Mouse (Mus musculus) hindbrain, embryonic 16.5 days (tissue): ENCODE data around the gene Gm45062. TPM values are rescaled to one million over a fixed set of nuclear protein-coding genes. Genes with fewer than 3 reads are reported as not detected.

Source experiments
- ATAC-seq: fragments of 200-750 bp; cut with Nextera tagmentation; 2 replicates; pipeline ENCODE4 v1.8.0; 2017; ENCODE audit warnings: moderate TSS enrichment, moderate library complexity
- H3K27ac ChIP-seq: fragments of 300-500 bp; sonication (generic); 2 replicates; pipeline ENCODE4 v1.5.1; 2014; ENCODE audit warnings: low read depth, mild to moderate bottlenecking, control low read depth, low read length, moderate library complexity
- H3K27me3 ChIP-seq: fragments of 300-500 bp; sonication (generic); replicated peaks from 2 replicates; pipeline ENCODE4 v1.6.1; 2014; ENCODE audit warnings: low read length; ENCODE audit not compliant: control insufficient read depth, insufficient read depth
- H3K36me3 ChIP-seq: fragments of 300-500 bp; sonication (generic); 2 replicates; pipeline ENCODE4 v1.6.1; 2014; ENCODE audit warnings: mild to moderate bottlenecking, low read length, moderate library complexity, mixed read lengths; ENCODE audit not compliant: control insufficient read depth, insufficient read depth
- H3K4me1 ChIP-seq: fragments of 300-500 bp; sonication (generic); 2 replicates; pipeline ENCODE4 v1.6.1; 2014; ENCODE audit warnings: low read depth, low read length; ENCODE audit not compliant: control insufficient read depth, insufficient read depth
- H3K4me2 ChIP-seq: fragments of 300-500 bp; sonication (generic); 2 replicates; pipeline ENCODE4 v1.6.1; 2014; ENCODE audit warnings: mild to moderate bottlenecking, low read length, control low read depth, moderate library complexity
- H3K4me3 ChIP-seq: fragments of 300-500 bp; sonication (generic); 2 replicates; pipeline ENCODE4 v1.5.1; 2014; ENCODE audit warnings: mild to moderate bottlenecking, low read length, control low read depth, moderate library complexity
- H3K9ac ChIP-seq: fragments of 300-500 bp; sonication (generic); 2 replicates; pipeline ENCODE4 v1.6.1; 2014; ENCODE audit warnings: low read depth, mild to moderate bottlenecking, control low read depth, low read length, moderate library complexity
- H3K9me3 ChIP-seq: fragments of 300-500 bp; sonication (generic); 2 replicates; pipeline ENCODE4 v1.6.1; 2014; ENCODE audit warnings: mild to moderate bottlenecking, low read length, moderate library complexity; ENCODE audit not compliant: control insufficient read depth
- WGBS: fragments of 180-500 bp; shearing (Covaris S2); extraction: QIAGEN DNeasy Blood & Tissue Kit; methylation state at CpG from one replicate; pipeline ENCODE4 v1.1.7; 2014; 5-methylcytosine and 5-hydroxymethylcytosine counted together
- polyA plus RNA-seq: library from polyadenylated mRNA; unstranded; fragments of >200 nt; fragmentation: Nextera tagmentation; extraction: Ambion mirVana; gene quantifications from 2 replicates; pipeline ENCODE4 v1.2.1, GENCODE M21; 2015

The Gm45062 gene
- polyA plus RNA-seq, result 10.9 and 11.1 TPM in 2 replicates

DNA sequence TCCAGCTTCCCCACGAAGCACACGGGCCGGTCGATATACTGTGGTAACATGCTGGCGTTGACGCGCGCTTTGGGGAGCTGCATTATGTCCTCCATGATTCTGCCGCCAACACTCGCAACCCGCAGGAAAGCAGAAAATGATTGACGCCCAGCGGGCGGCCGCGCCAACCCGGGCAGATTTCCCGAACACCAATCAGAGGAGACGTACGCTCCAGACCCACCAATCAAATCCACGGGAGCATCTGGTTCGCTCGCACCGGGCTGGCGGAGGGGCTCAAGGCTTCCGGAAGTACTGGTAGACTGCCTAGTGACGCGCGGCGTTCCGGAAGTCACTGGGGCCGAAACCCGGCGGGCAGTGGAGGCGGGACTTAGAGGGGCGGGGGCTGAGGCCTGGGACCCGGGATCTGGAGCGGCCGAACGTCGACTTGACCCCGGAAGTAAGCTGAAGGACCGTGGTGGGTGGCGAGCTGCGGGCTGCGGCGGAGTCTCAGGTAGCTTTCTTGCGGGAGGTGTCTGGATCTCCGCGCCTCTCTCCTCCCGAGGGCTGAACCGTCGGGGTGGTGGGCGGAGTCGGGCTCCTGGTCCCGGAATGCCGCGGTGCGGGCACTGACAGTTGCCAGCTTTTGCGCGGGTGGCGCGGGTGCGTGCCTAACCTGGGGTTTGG is at the start of gene Gm45062, which contains the start of the genes Rpa3 and Umad1:
TSS of gene Gm45062 (plus strand) at position 447 of the 663 bp plus-strand sequence.
TSS of gene Rpa3 (minus strand) at position 170 of the 663 bp plus-strand sequence.
TSS of gene Umad1 (plus strand) at position 285 of the 663 bp plus-strand sequence.
- ATAC-seq, result peak; percentile 100
- Histone ChIP-seq H3K36me3 (no peaks in the 10 kb centered on the region; the same call in 1 of the 2 replicates), H3K9me3 (no peaks in the 10 kb centered on the region), H3K9ac (peak within 1 kb of the TSS; percentile 85), H3K27me3 (no peaks in the 10 kb centered on the region), H3K4me2 (peak within 1 kb of the TSS; percentile 88), H3K27ac (peak within 1 kb of the TSS; percentile 91), H3K4me3 (peak within 1 kb of the TSS; percentile 75), H3K4me1 (peaks cover 8% of the 10 kb centered on the region)
- WGBS, result under 1% methylated on average over 60 of the region's 64 CpGs

DNA sequence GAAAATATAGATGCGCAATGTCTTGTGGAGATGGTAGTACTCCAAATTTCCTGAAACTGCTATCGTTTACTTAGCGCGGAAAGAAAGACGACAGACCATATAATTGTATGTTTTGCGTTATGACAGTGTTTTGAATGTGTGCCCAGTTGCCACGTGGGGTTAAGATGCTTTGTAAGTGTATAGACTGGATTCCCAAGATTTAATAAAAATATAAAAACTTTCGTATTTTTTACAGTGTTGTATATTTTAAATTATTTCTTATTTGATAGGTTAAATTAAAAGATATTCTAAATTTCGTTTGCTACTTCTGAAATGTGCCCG is 49.4 kb upstream of the Gm45062 start:
- H3K9me3 ChIP-seq, result no peaks in the 10 kb centered on the region
- H3K4me3 ChIP-seq, result peak overlapping the region; percentile 85
- H3K27me3 ChIP-seq, result no peaks in the 10 kb centered on the region
- peak overlapping the region; percentile 93 for H3K27ac ChIP-seq
- H3K9ac ChIP-seq, result peak overlapping the region; percentile 94
- peaks cover 2% of the 10 kb centered on the region; the same call in 1 of the 2 replicates for H3K36me3 ChIP-seq
- no peak for ATAC-seq
- whole genome bisulfite sequencing, result 10% methylated on average over 10 of the region's 10 CpGs
- H3K4me1 ChIP-seq, result peaks cover 9% of the 10 kb centered on the region
- peak overlapping the region; percentile 66 for H3K4me2 ChIP-seq

DNA sequence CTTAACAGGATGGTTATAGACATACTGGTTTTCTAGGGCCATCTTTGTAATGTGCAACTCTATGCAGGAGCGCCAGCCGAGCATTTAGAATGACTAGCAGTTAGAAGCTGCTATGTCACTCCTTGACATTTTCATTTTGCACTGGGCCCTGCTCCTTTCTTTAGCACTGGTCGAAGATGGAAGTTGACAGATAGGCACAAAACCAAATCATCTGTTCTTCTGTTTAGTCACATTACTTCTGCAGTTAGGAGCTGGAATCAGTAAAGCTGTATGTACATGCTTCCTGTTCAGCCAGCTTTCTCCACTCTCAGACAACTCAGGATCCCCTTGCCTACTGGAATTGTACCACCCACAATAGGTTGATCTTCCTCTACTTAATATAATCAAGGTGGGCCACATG is 48.6 kb upstream of the Gm45062 start:
- no peak for ATAC-seq
- Histone ChIP-seq H3K4me1 (peaks cover 9% of the 10 kb centered on the region), H3K36me3 (peaks cover 9% of the 10 kb centered on the region), H3K4me3 (no peak overlapping the region), H3K27ac (no peak overlapping the region), H3K27me3 (no peaks in the 10 kb centered on the region), H3K9me3 (no peaks in the 10 kb centered on the region), H3K9ac (no peak overlapping the region), H3K4me2 (peak overlapping the region; percentile 66)
- 84% methylated on average over 3 of the region's 3 CpGs for WGBS

DNA sequence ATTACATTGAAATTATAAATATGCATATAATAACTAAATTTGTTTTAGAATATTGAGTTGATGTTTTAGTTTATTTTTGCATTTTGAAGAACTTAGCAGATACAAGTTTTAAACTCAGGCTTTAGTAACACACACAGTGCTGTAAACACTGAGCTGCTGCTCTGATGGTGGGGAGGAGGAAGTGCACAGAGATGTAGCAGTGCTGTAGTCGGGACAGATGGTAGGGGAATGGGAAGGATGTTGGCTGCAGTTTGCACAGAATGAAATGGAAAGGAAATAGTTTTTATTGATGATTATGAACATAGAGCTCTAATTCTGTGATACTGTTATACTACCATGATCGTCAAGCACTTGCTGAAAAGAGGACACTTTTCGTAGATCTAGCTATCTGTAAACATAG is 32.2 kb upstream of the Gm45062 start:
- H3K9me3 ChIP-seq, result no peaks in the 10 kb centered on the region
- H3K4me2 ChIP-seq, result no peak overlapping the region
- no peak for ATAC-seq
- H3K4me3 ChIP-seq, result no peak overlapping the region
- H3K27ac ChIP-seq, result no peak overlapping the region
- peaks cover 10% of the 10 kb centered on the region for H3K36me3 ChIP-seq
- no peaks in the 10 kb centered on the region for H3K27me3 ChIP-seq
- H3K9ac ChIP-seq, result no peak overlapping the region
- 89% methylated on average over 3 of the region's 3 CpGs for WGBS
- no peaks in the 10 kb centered on the region for H3K4me1 ChIP-seq

DNA sequence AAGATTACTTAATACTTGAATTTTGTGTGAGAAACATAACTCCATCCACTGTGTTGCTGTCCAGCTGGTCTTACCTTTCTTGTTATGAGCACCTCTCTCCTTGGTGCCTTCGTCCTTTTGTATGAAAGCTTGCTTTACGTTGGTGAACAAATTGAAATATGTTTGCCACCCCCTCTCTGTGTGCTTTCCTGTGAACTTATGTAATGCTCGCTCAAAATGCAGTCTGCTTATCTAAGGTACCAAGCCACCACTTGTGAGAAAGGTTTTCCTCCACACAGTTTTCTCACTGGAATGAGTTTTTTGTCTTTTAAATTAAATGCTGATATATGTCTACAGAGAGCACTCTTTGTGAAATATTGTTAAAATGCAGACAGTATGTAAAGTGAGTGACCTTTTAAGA is 30.7 kb upstream of the Gm45062 start:
- Histone ChIP-seq H3K4me2 (no peak overlapping the region), H3K4me3 (no peak overlapping the region), H3K27ac (no peak overlapping the region), H3K4me1 (no peaks in the 10 kb centered on the region), H3K27me3 (no peaks in the 10 kb centered on the region), H3K36me3 (peaks cover 9% of the 10 kb centered on the region), H3K9me3 (no peaks in the 10 kb centered on the region), H3K9ac (no peak overlapping the region)
- no peak for ATAC-seq
- 90% methylated on average over 3 of the region's 3 CpGs for WGBS

DNA sequence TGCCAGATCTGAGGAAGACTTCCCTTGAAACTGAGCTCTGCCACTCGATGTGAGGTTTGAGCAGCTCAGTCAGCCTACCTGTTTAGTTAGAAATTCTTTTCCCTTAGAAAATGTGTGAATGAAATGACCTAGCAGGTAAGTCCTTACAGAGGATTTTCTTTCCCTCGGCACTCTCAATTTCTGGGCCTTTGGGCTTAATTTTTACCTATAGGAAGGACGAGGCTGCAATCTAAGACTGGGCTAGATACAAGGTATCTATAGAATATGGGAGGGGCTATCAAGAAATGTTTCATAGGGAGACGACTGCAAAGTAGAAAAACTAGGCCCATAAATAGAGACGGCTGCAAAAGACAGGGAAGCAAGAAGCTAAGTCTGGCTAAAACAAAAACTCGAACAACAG is 934 bp upstream of the Gm45062 start:
- peak overlapping the region; percentile 87 for H3K27ac ChIP-seq
- no peak for ATAC-seq
- H3K9ac ChIP-seq, result peak overlapping the region; percentile 80
- peak overlapping the region; percentile 75 for H3K4me3 ChIP-seq
- no peaks in the 10 kb centered on the region for H3K9me3 ChIP-seq
- 9% methylated on average over 6 of the region's 6 CpGs for WGBS
- H3K36me3 ChIP-seq, result no peaks in the 10 kb centered on the region; the same call in 1 of the 2 replicates
- peaks cover 8% of the 10 kb centered on the region for H3K4me1 ChIP-seq
- H3K4me2 ChIP-seq, result peak overlapping the region; percentile 79
- no peaks in the 10 kb centered on the region for H3K27me3 ChIP-seq

DNA sequence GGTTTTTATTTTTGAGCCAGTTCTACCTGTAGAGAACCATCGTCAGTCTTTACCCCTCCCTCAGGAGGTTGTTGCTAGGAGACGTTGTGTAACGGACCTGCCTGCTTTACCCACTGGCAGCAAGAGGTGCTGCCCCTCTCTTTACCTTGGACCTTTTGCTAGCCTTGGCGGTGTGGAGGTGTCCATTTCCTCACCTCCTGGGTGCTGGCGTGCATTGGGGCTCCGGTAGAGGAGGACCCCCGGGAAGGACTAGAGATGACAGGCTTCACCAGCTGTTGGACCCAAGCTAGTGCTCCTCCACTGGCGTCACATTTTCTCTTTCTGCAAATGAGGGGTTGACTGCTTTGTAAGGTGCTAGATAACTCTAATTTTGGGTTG is 406 bp downstream of the Gm45062 start:
- Histone ChIP-seq H3K4me2 (peak overlapping the region; percentile 88), H3K4me3 (peak overlapping the region; percentile 75), H3K9ac (peak overlapping the region; percentile 85), H3K36me3 (no peaks in the 10 kb centered on the region), H3K4me1 (peaks cover 8% of the 10 kb centered on the region), H3K9me3 (no peaks in the 10 kb centered on the region), H3K27ac (peak overlapping the region; percentile 91), H3K27me3 (no peaks in the 10 kb centered on the region)
- under 1% methylated on average over 8 of the region's 8 CpGs for WGBS
- no peak for ATAC-seq

DNA sequence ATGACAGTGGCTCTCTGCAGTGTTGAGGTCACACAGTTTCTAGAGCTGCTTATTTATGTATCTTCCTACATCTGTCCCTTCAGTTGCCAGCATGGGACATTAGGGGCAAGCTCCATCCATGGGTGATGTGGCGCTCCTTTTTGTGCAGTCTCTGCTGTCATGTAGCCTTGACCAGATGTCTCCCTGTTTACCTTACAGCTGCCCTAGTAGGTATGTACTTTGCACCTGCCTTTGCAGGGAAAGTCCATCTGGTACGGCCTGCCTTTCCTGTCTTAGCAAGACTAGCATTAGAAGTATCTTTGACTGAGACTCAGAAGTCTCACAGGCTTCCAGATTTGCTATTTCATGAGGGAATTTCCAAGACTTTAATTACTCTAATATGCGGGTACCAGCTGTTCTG is 11.8 kb downstream of the Gm45062 start:
- H3K9me3 ChIP-seq, result no peaks in the 10 kb centered on the region
- no peak for ATAC-seq
- H3K27ac ChIP-seq, result no peak overlapping the region
- no peaks in the 10 kb centered on the region for H3K27me3 ChIP-seq
- no peak overlapping the region for H3K9ac ChIP-seq
- H3K4me2 ChIP-seq, result no peak overlapping the region
- H3K36me3 ChIP-seq, result peaks cover 3% of the 10 kb centered on the region
- WGBS, result 87% methylated on average over 3 of the region's 3 CpGs
- H3K4me3 ChIP-seq, result no peak overlapping the region
- no peaks in the 10 kb centered on the region for H3K4me1 ChIP-seq

DNA sequence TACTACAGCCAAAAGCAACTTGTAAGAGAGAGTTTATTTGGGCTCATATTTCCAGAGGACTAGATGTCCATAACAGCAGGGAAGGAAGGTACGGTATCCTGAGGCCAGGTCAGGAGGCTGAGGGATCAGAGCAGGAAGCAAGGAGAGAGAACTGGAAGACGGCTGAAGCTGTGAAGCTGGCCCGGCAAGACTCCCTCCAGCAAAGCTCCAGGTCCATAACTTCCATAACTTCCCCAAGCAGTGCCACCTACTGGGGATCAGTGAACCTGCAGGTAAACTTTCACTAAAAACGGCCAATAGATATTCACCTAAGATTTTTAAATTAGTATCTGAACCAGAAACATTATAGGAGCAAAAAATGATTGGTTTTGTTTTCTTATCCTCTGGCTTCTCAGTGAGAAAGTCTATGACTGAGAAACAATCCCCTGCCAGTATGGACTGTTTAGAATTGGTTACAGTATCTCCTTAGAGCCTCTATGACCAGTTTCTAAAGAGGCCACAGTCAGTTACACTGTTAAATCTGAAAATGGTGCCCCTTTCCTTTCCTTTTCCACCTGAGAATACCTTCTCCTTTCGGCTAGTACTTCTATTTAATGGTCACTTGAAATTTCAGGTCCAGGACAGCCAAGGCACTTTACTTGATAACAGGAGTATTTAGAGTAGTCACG is 15.3 kb downstream of the Gm45062 start:
- H3K27me3 ChIP-seq, result no peaks in the 10 kb centered on the region
- H3K27ac ChIP-seq, result 0 out of 2 replicates have a peak overlapping the region, but pooled peaks have one; percentile 7
- H3K36me3 ChIP-seq, result peaks cover 3% of the 10 kb centered on the region
- no peak overlapping the region for H3K4me2 ChIP-seq
- 42% methylated on average over 6 of the region's 6 CpGs for WGBS
- no peaks in the 10 kb centered on the region for H3K4me1 ChIP-seq
- no peak overlapping the region for H3K9ac ChIP-seq
- H3K4me3 ChIP-seq, result no peak overlapping the region
- ATAC-seq, result no peak
- H3K9me3 ChIP-seq, result no peaks in the 10 kb centered on the region
